Mouse (Mus musculus): Measurements from ENCODE around the gene Wbp4. TPM values are rescaled to one million over a fixed set of nuclear protein-coding genes. Genes with fewer than 3 reads are reported as not detected.
A peak's percentile ranks its signal among the peaks of the same experiment; 100 is the strongest.

Gene Wbp4
- polyA plus RNA-seq, 1 experiment = 23.5 TPM

- no peak for DNase-seq (ENCODE audit: low read depth)
Measured at GRCm38 (mm10) chr14:79506207-79506606, 24.9 kb upstream of the Wbp4 start.

GRCm38 (mm10) chr14:79504246-79505006 is 23.1 kb upstream of the Wbp4 start:
- DNase-seq (ENCODE audit: low read depth) = no peak
- TF ChIP-seq POLR2A (IDR thresholded peaks at IDR 0.05; ENCODE audit: borderline replicate concordance, extremely low read depth, insufficient read depth, insufficient read length, poor library complexity, severe bottlenecking) (no peak), CTCF (IDR thresholded peaks at IDR 0.05; ENCODE audit: borderline replicate concordance, extremely low read depth, insufficient read depth, insufficient read length) (no peak)

More at GRCm38 (mm10) chr14:79506207-79506606, 24.9 kb upstream of the Wbp4 start:
- no peak for TF ChIP-seq POLR2A (IDR thresholded peaks at IDR 0.05; ENCODE audit: borderline replicate concordance, extremely low read depth, insufficient read depth, insufficient read length, poor library complexity, severe bottlenecking)

DNA sequence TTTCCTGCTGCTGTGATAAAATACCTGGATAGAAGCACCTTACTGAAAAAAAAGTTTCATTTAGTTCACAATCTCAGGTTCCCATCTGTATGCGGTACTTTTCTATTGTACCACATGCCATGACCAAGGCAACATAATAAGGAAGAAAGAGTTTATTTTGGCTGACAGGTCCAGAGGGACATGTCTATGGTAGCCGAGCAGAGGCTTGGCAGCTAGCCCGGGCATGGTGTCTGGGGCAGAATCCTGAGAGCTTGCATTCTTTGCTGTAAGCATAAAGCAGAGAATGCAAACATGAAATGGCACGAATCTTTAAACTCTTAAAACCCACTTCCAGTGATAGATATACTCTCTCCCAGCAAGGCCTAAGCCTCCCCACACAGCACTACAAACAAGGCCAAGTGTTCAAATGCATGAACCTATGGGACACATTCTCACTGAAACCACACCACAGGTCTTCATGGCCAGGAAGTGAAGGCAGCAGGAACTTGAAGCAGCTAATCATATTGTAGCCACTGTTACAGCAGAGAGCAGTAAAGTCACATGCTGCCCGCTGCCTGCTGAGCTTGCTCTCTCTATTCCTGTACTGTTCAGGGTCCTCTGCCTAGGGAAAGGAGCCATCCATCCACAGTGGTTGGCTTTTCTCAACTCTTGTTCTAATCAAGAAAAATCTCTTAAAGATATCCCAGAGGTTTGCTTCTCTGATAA is 22.2 kb upstream of the Wbp4 start:
- DNase-seq (ENCODE audit: low read depth) = peak; percentile 67
- TF ChIP-seq CTCF (IDR thresholded peaks at IDR 0.05; ENCODE audit: borderline replicate concordance, extremely low read depth, insufficient read depth, insufficient read length) (no peak), POLR2A (IDR thresholded peaks at IDR 0.05; ENCODE audit: borderline replicate concordance, extremely low read depth, insufficient read depth, insufficient read length, poor library complexity, severe bottlenecking) (no peak)

- no peak for TF ChIP-seq POLR2A (IDR thresholded peaks at IDR 0.05; ENCODE audit: borderline replicate concordance, extremely low read depth, insufficient read depth, insufficient read length, poor library complexity, severe bottlenecking)
- TF ChIP-seq CTCF (IDR thresholded peaks at IDR 0.05; ENCODE audit: borderline replicate concordance, extremely low read depth, insufficient read depth, insufficient read length) = no peak
- no peak for DNase-seq (ENCODE audit: low read depth)
Measured at GRCm38 (mm10) chr14:79500756-79501155, 19.4 kb upstream of the Wbp4 start.

- DNase-seq (ENCODE audit: low read depth) = no peak
- TF ChIP-seq CTCF (IDR thresholded peaks at IDR 0.05; ENCODE audit: borderline replicate concordance, extremely low read depth, insufficient read depth, insufficient read length) (no peak), POLR2A (IDR thresholded peaks at IDR 0.05; ENCODE audit: borderline replicate concordance, extremely low read depth, insufficient read depth, insufficient read length, poor library complexity, severe bottlenecking) (no peak)
Measured at GRCm38 (mm10) chr14:79499326-79499725, 18.0 kb upstream of the Wbp4 start.

- TF ChIP-seq POLR2A (IDR thresholded peaks at IDR 0.05; ENCODE audit: borderline replicate concordance, extremely low read depth, insufficient read depth, insufficient read length, poor library complexity, severe bottlenecking) (no peak), CTCF (IDR thresholded peaks at IDR 0.05; ENCODE audit: borderline replicate concordance, extremely low read depth, insufficient read depth, insufficient read length) (no peak)
- no peak for DNase-seq (ENCODE audit: low read depth)
Measured at GRCm38 (mm10) chr14:79494349-79494748, 13.0 kb upstream of the Wbp4 start.

DNA sequence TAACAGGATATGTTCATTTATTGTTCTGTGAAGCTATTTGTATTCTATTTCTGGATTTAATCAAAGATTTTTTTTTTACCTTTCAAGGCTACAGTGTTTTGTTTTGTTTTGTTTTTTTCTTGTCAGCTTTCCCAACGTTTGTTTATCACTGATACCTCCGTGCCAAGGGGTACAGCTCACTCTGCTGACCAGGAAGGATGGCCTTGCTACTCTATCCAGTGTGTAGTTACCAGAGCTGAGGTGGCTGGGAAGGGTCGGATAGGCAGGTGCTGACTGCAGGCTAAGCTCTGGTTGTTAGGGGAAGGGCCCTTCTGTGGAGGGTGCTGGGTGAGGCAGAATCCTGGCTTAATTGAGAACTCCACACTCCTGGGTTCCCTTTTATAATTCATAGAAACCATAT is 8.9 kb upstream of the Wbp4 start:
- TF ChIP-seq POLR2A (IDR thresholded peaks at IDR 0.05; ENCODE audit: borderline replicate concordance, extremely low read depth, insufficient read depth, insufficient read length, poor library complexity, severe bottlenecking) (no peak), CTCF (IDR thresholded peaks at IDR 0.05; ENCODE audit: borderline replicate concordance, extremely low read depth, insufficient read depth, insufficient read length) (no peak)
- DNase-seq (ENCODE audit: low read depth) = no peak

GRCm38 (mm10) chr14:79489150-79489549 is 7.8 kb upstream of the Wbp4 start:
- no peak for DNase-seq (ENCODE audit: low read depth)
- TF ChIP-seq CTCF (IDR thresholded peaks at IDR 0.05; ENCODE audit: borderline replicate concordance, extremely low read depth, insufficient read depth, insufficient read length) (no peak), POLR2A (IDR thresholded peaks at IDR 0.05; ENCODE audit: borderline replicate concordance, extremely low read depth, insufficient read depth, insufficient read length, poor library complexity, severe bottlenecking) (no peak)

DNA sequence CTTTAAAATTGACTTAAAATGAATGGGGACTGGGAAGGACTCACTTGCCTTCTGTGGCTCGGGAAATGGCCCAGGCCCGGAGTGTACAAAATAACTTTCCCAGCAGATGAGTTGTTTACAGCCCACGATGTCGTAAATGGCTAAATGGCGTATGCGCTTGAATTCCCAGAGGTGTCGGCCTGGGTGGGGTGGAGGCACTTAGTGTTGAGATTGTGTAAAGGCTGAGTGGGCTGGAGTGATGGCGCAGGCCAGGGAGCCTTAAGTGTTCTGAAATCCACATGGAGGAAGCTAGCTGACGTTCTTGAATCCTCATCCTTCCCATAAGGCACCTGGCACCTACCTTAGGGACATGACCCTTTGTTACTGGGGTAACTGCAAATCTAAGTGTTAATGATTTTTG is 7.2 kb upstream of the Wbp4 start:
- no peak for TF ChIP-seq POLR2A (IDR thresholded peaks at IDR 0.05; ENCODE audit: borderline replicate concordance, extremely low read depth, insufficient read depth, insufficient read length, poor library complexity, severe bottlenecking)
- no peak for TF ChIP-seq CTCF (IDR thresholded peaks at IDR 0.05; ENCODE audit: borderline replicate concordance, extremely low read depth, insufficient read depth, insufficient read length)
- DNase-seq (ENCODE audit: low read depth) = no peak

DNA sequence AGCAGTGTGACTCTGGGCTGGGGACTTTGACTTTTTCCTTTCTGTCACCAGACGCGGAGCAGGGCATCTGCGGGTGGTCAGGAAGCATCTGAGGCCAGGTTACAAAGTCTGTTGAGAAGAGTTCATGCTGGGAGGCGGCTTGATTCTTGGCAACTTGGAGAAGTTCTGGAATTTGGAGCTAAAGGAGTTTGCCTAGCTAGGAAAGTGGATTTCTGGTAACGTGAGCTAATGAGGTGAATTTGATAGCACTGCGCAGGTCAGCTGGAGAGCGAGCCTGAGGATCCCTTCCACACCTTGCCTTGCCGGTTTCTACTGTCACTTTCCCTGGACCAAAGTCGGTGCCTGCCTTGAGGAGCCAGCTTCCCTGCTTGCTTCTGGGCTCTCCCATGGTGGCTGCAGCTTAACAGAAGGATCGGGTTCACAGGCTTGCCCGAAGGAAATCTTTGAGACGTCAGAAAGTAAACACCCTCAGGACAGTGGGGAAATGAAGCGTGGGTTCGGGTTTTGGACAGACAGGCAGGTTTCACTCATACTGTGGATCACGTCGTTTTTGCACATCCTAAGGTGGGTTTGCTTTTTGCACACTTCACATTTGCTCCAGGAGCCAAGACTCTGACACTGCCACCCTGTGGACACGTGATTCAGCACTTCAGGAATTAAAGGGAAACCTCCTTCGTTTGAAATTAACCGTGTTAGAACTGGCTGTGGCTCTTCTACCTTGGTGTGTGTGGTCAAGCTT is 5.8 kb upstream of the Wbp4 start:
- DNase-seq (ENCODE audit: low read depth) = peak; percentile 66
- TF ChIP-seq POLR2A (IDR thresholded peaks at IDR 0.05; ENCODE audit: borderline replicate concordance, extremely low read depth, insufficient read depth, insufficient read length, poor library complexity, severe bottlenecking) (no peak), CTCF (IDR thresholded peaks at IDR 0.05; ENCODE audit: borderline replicate concordance, extremely low read depth, insufficient read depth, insufficient read length) (peak; percentile 48; the same call in 1 of the 2 replicates)

DNA sequence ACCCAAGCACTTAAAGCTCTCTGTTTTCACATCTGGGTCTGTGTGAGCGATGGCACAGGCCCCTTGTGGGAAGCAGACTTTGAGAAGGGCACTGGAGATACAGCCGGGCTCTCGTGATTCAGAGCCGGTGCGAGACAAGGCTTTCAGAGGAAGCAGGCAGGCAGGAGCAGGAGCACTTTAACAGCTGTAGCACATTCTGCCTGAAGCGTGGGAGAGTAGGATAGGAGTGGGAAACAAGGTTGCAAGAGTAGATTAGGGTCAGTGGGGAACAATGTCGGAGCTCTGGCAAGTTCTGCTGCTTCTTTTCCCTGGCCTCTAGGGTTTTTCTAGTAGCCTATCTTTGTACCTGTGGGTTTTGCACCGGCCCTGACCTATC is 5.3 kb upstream of the Wbp4 start:
- DNase-seq (ENCODE audit: low read depth) = no peak

More for the DNA sequence above, 5.3 kb upstream of the Wbp4 start:
- TF ChIP-seq CTCF (IDR thresholded peaks at IDR 0.05; ENCODE audit: borderline replicate concordance, extremely low read depth, insufficient read depth, insufficient read length) = no peak
- no peak for TF ChIP-seq POLR2A (IDR thresholded peaks at IDR 0.05; ENCODE audit: borderline replicate concordance, extremely low read depth, insufficient read depth, insufficient read length, poor library complexity, severe bottlenecking)

Data from brain, embryonic 14.5 days (tissue).